Mouse (Mus musculus): ENCODE measurements around the gene Tlx1. TPM values are rescaled to one million over a fixed set of nuclear protein-coding genes. Genes with fewer than 3 reads are reported as not detected.

Gene Tlx1
- 0.34 and 1.3 TPM in 2 replicates for total RNA-seq (2014; rRNA removed; ENCODE audit: low replicate concordance)
- 0.31 and 0.33 TPM in 2 replicates for polyA plus RNA-seq (2015; fragmentation: Nextera tagmentation; extraction: Ambion mirVana)

DNA sequence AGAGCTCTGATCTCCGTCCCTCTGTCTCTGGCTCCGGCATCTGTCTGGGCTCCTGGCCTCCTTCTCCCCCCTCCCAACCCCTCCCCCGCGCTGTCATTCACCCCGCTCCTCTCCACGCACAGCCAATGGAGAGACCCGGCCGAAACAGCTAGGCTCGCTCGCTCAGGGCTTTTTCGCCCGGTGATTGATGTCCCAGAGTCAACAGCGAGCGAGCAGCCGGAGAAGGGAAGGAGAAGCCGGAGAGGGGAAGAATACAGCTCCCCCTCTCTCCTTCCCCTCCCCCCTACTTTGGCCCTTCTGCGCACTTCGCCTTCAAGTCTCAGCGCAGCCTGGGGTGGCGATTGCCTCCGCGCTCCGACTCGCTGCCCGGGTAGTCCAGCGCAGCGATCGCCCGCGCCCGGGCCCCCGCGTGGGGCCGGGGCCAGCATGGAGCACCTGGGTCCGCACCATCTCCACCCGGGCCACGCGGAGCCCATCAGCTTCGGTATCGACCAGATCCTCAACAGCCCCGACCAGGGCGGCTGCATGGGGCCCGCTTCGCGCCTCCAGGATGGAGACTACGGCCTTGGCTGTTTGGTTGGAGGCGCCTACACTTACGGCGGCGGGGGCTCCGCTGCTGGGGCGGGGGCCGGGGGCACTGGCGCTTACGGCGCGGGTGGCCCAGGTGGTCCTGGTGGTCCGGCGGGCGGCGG lies at the start of gene Tlx1:
Gene Tlx1 (plus strand): TSS at position 191 of the 692 bp plus-strand sequence.
- Histone ChIP-seq H3K36me3 (replicated peaks; ENCODE audit: control insufficient read depth, insufficient read depth, low read length) (no peaks in the 10 kb centered on the region), H3K4me2 (ENCODE audit: low read depth, low read length) (peak within 1 kb of the TSS; percentile 56), H3K27me3 (ENCODE audit: control insufficient read depth, insufficient read depth, low read length) (peaks cover 97% of the 10 kb centered on the region), H3K9me3 (replicated peaks; ENCODE audit: control insufficient read depth, low read length) (no peaks in the 10 kb centered on the region), H3K4me1 (ENCODE audit: control insufficient read depth, insufficient read depth) (no peaks in the 10 kb centered on the region), H3K27ac (ENCODE audit: low read depth) (no peak within 1 kb of the TSS), H3K4me3 (ENCODE audit: low read depth, low read length) (peak within 1 kb of the TSS; percentile 38), H3K9ac (replicated peaks; ENCODE audit: low read depth, low read length) (no peak within 1 kb of the TSS)
- TF ChIP-seq CTCF (IDR thresholded peaks at IDR 0.05; ENCODE audit: low read depth) (no peak), EP300 (IDR thresholded peaks at IDR 0.05; ENCODE audit: low read depth) (no peak)
- DNase-seq (ENCODE audit: low spot score) = no peak
- peak; percentile 28; the same call in 1 of the 2 replicates for ATAC-seq (ENCODE audit: insufficient read depth, low read depth)
- 2% methylated on average over 60 of the region's 61 CpGs for WGBS

DNA sequence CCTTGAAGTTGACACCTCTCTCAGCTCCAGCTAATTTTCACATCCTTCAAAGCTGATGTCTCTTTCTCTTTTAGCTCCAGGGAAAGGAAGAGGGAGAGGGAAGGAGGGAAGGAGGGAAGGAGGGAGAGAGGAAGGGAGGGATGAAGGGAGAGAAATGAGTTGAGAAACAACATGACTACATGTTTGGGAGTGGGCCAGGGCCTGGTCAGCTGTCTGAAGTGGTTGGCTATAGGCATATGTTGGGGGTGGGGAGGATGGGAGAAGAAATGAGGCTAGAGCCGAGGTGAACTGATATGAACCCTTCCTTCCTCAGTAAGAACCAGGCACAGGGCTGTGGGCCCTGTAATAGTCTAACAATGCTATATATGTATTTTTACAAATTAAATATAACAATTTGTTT lies 44.9 kb upstream of the Tlx1 start:
- ATAC-seq (ENCODE audit: insufficient read depth, low read depth) = no peak
- TF ChIP-seq CTCF (IDR thresholded peaks at IDR 0.05; ENCODE audit: low read depth) = no peak
- no peak for TF ChIP-seq EP300 (IDR thresholded peaks at IDR 0.05; ENCODE audit: low read depth)
- Histone ChIP-seq H3K36me3 (replicated peaks; ENCODE audit: control insufficient read depth, insufficient read depth, low read length) (no peaks in the 10 kb centered on the region), H3K27me3 (ENCODE audit: control insufficient read depth, insufficient read depth, low read length) (peaks cover 24% of the 10 kb centered on the region), H3K9me3 (replicated peaks; ENCODE audit: control insufficient read depth, low read length) (no peaks in the 10 kb centered on the region), H3K4me2 (ENCODE audit: low read depth, low read length) (no peak overlapping the region), H3K9ac (replicated peaks; ENCODE audit: low read depth, low read length) (no peak overlapping the region), H3K4me1 (ENCODE audit: control insufficient read depth, insufficient read depth) (no peaks in the 10 kb centered on the region), H3K27ac (ENCODE audit: low read depth) (no peak overlapping the region), H3K4me3 (ENCODE audit: low read depth, low read length) (no peak overlapping the region)
- no peak for DNase-seq (ENCODE audit: low spot score)
- WGBS = 24% methylated on average over 1 of the region's 1 CpGs

DNA sequence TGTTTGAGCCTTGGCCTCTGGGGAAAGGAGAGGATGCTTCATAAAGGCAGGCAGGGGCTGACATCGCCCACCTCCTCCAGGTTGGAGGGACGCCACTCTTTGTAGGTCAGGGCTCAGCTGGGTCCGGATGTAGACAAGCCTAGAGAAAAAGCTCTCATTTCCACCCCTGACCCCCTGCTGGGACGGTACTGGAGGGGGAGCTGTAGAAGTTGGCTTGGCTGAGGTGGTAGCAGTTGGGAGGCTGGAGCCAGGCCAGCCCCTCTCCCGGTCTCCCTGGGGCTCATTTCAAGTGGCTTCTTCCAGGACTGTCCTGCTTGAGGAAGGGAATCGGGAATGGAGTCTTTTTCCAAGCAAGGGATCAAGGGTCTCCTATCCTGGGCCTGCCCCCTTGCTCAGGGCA lies 43.8 kb upstream of the Tlx1 start:
- 26% methylated on average over 6 of the region's 6 CpGs for WGBS
- Histone ChIP-seq H3K27ac (ENCODE audit: low read depth) (no peak overlapping the region), H3K4me1 (ENCODE audit: control insufficient read depth, insufficient read depth) (no peaks in the 10 kb centered on the region), H3K4me3 (ENCODE audit: low read depth, low read length) (no peak overlapping the region), H3K9me3 (replicated peaks; ENCODE audit: control insufficient read depth, low read length) (no peaks in the 10 kb centered on the region), H3K4me2 (ENCODE audit: low read depth, low read length) (no peak overlapping the region), H3K36me3 (replicated peaks; ENCODE audit: control insufficient read depth, insufficient read depth, low read length) (no peaks in the 10 kb centered on the region), H3K9ac (replicated peaks; ENCODE audit: low read depth, low read length) (no peak overlapping the region), H3K27me3 (ENCODE audit: control insufficient read depth, insufficient read depth, low read length) (peaks cover 24% of the 10 kb centered on the region)
- DNase-seq (ENCODE audit: low spot score) (no peak), ATAC-seq (ENCODE audit: insufficient read depth, low read depth) (no peak)
- TF ChIP-seq EP300 (IDR thresholded peaks at IDR 0.05; ENCODE audit: low read depth) = no peak
- no peak for TF ChIP-seq CTCF (IDR thresholded peaks at IDR 0.05; ENCODE audit: low read depth)

DNA sequence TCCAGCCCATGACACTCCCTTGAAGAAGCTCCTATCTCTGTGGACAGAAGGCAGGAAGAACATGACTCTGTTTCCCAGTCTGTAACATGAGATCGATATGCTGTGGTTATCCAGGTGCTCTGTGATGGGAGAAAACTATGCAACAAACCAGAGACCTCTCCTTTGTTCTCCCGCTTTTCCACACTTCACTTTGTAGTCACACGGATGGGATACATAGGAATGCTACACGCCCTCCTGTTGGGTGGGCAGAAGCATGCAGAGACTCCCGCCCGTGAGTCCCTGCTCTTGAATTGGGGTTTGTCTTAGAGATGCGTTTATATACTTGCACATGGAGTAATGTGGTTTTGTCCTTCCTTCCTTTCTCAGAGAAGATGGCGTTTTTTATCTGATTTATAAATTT lies 39.8 kb upstream of the Tlx1 start:
- 61% methylated on average over 8 of the region's 8 CpGs for WGBS
- Histone ChIP-seq H3K27me3 (ENCODE audit: control insufficient read depth, insufficient read depth, low read length) (0 out of 2 replicates have a peak, but pooled peaks cover 4% of the 10 kb centered on the region), H3K9ac (replicated peaks; ENCODE audit: low read depth, low read length) (no peak overlapping the region), H3K4me1 (ENCODE audit: control insufficient read depth, insufficient read depth) (no peaks in the 10 kb centered on the region), H3K9me3 (replicated peaks; ENCODE audit: control insufficient read depth, low read length) (no peaks in the 10 kb centered on the region), H3K4me2 (ENCODE audit: low read depth, low read length) (no peak overlapping the region), H3K36me3 (replicated peaks; ENCODE audit: control insufficient read depth, insufficient read depth, low read length) (no peaks in the 10 kb centered on the region), H3K27ac (ENCODE audit: low read depth) (no peak overlapping the region), H3K4me3 (ENCODE audit: low read depth, low read length) (no peak overlapping the region)
- TF ChIP-seq EP300 (IDR thresholded peaks at IDR 0.05; ENCODE audit: low read depth) (no peak), CTCF (IDR thresholded peaks at IDR 0.05; ENCODE audit: low read depth) (no peak)
- ATAC-seq (ENCODE audit: insufficient read depth, low read depth) (no peak), DNase-seq (ENCODE audit: low spot score) (no peak)

DNA sequence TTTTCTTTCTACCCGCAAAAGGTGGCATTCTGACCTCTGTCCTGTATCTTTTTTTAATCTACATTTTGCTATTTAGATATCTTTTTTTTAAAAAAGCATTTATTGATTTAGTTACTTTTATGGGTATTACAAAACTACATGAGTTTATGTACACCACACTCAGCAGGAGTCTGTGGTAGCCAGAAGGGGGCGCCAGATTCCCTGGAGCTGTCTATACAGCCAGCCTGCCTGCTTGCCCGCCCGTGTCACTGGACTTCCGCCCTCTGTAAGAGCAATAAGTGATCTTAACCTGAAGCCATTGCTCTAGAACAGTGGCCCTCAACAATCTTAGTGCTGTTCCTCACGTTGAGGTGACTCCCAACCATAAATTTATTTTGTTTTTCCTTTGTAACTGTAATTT lies 38.0 kb upstream of the Tlx1 start:
- Histone ChIP-seq H3K9ac (replicated peaks; ENCODE audit: low read depth, low read length) (no peak overlapping the region), H3K4me2 (ENCODE audit: low read depth, low read length) (no peak overlapping the region), H3K4me3 (ENCODE audit: low read depth, low read length) (no peak overlapping the region), H3K27ac (ENCODE audit: low read depth) (no peak overlapping the region), H3K9me3 (replicated peaks; ENCODE audit: control insufficient read depth, low read length) (no peaks in the 10 kb centered on the region), H3K4me1 (ENCODE audit: control insufficient read depth, insufficient read depth) (no peaks in the 10 kb centered on the region), H3K27me3 (ENCODE audit: control insufficient read depth, insufficient read depth, low read length) (no peaks in the 10 kb centered on the region), H3K36me3 (replicated peaks; ENCODE audit: control insufficient read depth, insufficient read depth, low read length) (no peaks in the 10 kb centered on the region)
- DNase-seq (ENCODE audit: low spot score) = no peak
- 91% methylated on average over 6 of the region's 6 CpGs for WGBS
- no peak for TF ChIP-seq CTCF (IDR thresholded peaks at IDR 0.05; ENCODE audit: low read depth)
- no peak for TF ChIP-seq EP300 (IDR thresholded peaks at IDR 0.05; ENCODE audit: low read depth)
- ATAC-seq (ENCODE audit: insufficient read depth, low read depth) = no peak

Data from heart, postnatal 0 days (tissue).